Mouse (Mus musculus) ES-Bruce4 (cell line): Measurements from ENCODE around the gene Rps3.

ENCODE experiments used
- CTCF ChIP-seq: IDR thresholded peaks from one replicate; pipeline ENCODE4 v1.8.1; 2011; ENCODE audit warnings: low read depth, low read length
- POLR2A ChIP-seq: IDR thresholded peaks from one replicate; pipeline ENCODE4 v1.8.1; 2011; ENCODE audit warnings: low read length; ENCODE audit not compliant: insufficient read depth

DNA sequence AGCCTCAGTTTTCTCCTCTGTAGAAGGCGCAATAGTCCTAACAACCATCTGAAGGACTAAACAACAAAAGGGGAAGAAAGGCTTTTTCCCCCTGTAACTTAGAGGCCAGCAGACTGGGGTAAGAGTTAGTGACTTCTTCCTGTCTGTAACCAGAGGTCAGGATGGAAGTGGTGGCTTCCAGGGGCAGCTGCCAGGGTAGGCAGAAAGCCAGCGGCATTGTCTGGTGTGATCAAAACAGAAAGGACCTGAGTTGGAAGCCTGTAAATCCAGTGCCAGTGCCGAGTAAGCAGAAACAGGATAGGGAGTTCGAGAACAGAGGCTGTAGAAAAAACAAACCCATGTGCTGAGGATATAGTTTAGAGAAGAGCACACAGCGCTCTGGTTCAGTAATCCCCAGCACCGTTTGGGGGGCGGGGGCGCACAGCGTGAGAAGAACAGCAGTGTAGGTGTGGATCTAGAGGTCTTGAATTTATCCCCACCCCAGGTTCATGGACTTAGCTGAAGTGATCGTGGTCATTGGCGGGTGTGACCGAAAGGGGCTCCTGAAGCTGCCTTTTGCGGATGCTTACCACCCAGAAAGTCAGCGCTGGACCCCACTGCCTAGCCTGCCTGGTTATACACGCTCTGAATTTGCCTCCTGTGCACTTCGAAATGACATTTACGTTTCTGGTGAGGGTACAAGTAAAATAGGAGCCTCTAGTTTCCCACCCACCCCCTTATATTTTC lies 13.7 kb downstream of the Rps3 start:
- TF ChIP-seq CTCF (no peak), POLR2A (no peak)
